Comparison of ENCODE assay signal across 8 mouse cellular contexts in the genomic region with DNA sequence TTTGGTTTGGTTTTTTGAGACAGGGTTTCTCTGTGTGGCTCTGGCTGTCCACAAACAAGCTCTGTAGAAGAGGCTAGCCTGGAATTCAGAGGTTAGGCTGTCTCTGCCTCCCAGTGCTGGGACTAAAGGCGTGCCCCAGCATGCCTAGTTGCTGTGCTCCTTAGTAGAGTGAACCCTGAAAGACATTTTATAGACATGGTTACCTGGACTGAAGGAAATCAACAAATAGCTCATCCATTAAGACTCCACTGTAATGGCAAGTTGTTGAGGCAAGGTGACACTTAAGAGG. TPM values are rescaled to one million over a fixed set of nuclear protein-coding genes. Genes with fewer than 3 reads are reported as not detected.
DNase-seq lines count a peak whose midpoint lies in the region; ATAC-seq and TF ChIP-seq lines count a peak whose summit lies in the region.

No protein-coding gene starts in this region.

- intact Hi-C loops in left cerebral cortex, postnatal 14 days (cut with DNase I) = no loop called here

- in situ Hi-C loops in ES-E14 (cut with MboI; ENCODE audit: low sequenced_read_pairs in 2 of 2, unreplicated experiment in 2 of 2) = no loop called here

- H3K9ac ChIP-seq in heart, embryonic 14.5 days (ENCODE audit: low read length) = peak overlapping the region; percentile 73
- peak overlapping the region; percentile 58 for H3K9ac ChIP-seq in ES-E14 (ENCODE audit: insufficient read depth, low read depth, low read length, poor library complexity, severe bottlenecking)
- peak overlapping the region; percentile 53 for H3K9ac ChIP-seq in limb, embryonic 13.5 days
- 0 out of 2 replicates have a peak overlapping the region, but pooled peaks have one; percentile 10 for H3K9ac ChIP-seq in stomach, embryonic 15.5 days

- peak overlapping the region; percentile 74 for H3K4me2 ChIP-seq in heart, embryonic 14.5 days (ENCODE audit: low read length)
- H3K4me2 ChIP-seq in limb, embryonic 13.5 days (replicated peaks) = peak overlapping the region; percentile 68
- H3K4me2 ChIP-seq in stomach, embryonic 15.5 days = peak overlapping the region; percentile 67

- H3K27ac ChIP-seq in heart, embryonic 14.5 days (replicated peaks in 1 of 2; ENCODE audit: control insufficient read depth in 1 of 2, insufficient read depth in 1 of 2, low read depth in 2 of 2, low read length in 2 of 2) = no peak overlapping the region
- no peak overlapping the region; the same call in 1 of the 2 replicates for H3K27ac ChIP-seq in ES-E14 (ENCODE audit: insufficient read depth, low read depth, low read length, poor library complexity, severe bottlenecking)
- no peak overlapping the region for H3K27ac ChIP-seq in limb, embryonic 13.5 days
- peak overlapping the region; percentile 84 for H3K27ac ChIP-seq in stomach, embryonic 15.5 days

- DNase-seq in heart, adult 11 months = no peak
- no peak for DNase-seq in ES-E14 (ENCODE audit: low read depth, low spot score)
- DNase-seq in fat pad, adult 2 months (ENCODE audit: extremely low read depth, low read depth, low spot score) = peak; percentile 30
- no peak for DNase-seq in left cerebral cortex, postnatal 14 days (ENCODE audit: low spot score in 2 of 2)
- no peak for DNase-seq in cerebellum, postnatal 4 days (ENCODE audit: low spot score in 2 of 2)

- no peak for ATAC-seq in heart, embryonic 14.5 days (ENCODE audit: insufficient number of reproducible peaks, insufficient read depth, low FRiP score, low read depth)
- ATAC-seq in limb, embryonic 13.5 days (ENCODE audit: low FRiP score, low read depth) = no peak
- ATAC-seq in stomach, embryonic 15.5 days (ENCODE audit: insufficient read depth, low FRiP score, low read depth) = no peak

- 28% methylated on average over 1 of the region's 1 CpGs for WGBS in heart, embryonic 14.5 days
- WGBS in limb, embryonic 13.5 days = 31% methylated on average over 1 of the region's 1 CpGs
- WGBS in stomach, embryonic 15.5 days = 29% methylated on average over 1 of the region's 1 CpGs

- H3K27me3 ChIP-seq in heart, embryonic 14.5 days (ENCODE audit: control insufficient read depth, insufficient read depth, low read length) = no peaks in the 10 kb centered on the region
- no peaks in the 10 kb centered on the region for H3K27me3 ChIP-seq in limb, embryonic 13.5 days
- H3K27me3 ChIP-seq in stomach, embryonic 15.5 days (replicated peaks) = no peaks in the 10 kb centered on the region

- H3K36me3 ChIP-seq in heart, embryonic 14.5 days (ENCODE audit: control insufficient read depth, insufficient read depth, low read length) = no peaks in the 10 kb centered on the region
- H3K36me3 ChIP-seq in ES-E14 (ENCODE audit: control insufficient read depth, insufficient read depth, low read length, poor library complexity, severe bottlenecking) = peaks cover 4% of the 10 kb centered on the region
- no peaks in the 10 kb centered on the region for H3K36me3 ChIP-seq in limb, embryonic 13.5 days
- no peaks in the 10 kb centered on the region for H3K36me3 ChIP-seq in stomach, embryonic 15.5 days

- peak overlapping the region; percentile 36 to 100; a peak in 3 of 4 replicates for H3K4me3 ChIP-seq in heart, embryonic 14.5 days (ENCODE audit: control insufficient read depth in 1 of 2, insufficient read depth in 1 of 2, low read depth in 1 of 2, low read length in 2 of 2)
- peak overlapping the region; percentile 60 to 81 for H3K4me3 ChIP-seq in ES-E14 (ENCODE audit: insufficient read depth in 1 of 2, low read depth in 1 of 2, low read length in 2 of 2, poor library complexity in 1 of 2, severe bottlenecking in 1 of 2)
- peak overlapping the region; percentile 99 for H3K4me3 ChIP-seq in limb, embryonic 13.5 days
- peak overlapping the region; percentile 94 for H3K4me3 ChIP-seq in stomach, embryonic 15.5 days (replicated peaks)

- peaks cover 0 to 20% of the 10 kb centered on the region in 2 experiments; a peak in 3 of 4 replicates for H3K4me1 ChIP-seq in heart, embryonic 14.5 days (ENCODE audit: control insufficient read depth in 2 of 2, insufficient read depth in 2 of 2, low read length in 2 of 2)
- peaks cover 8% of the 10 kb centered on the region in 2 experiments for H3K4me1 ChIP-seq in ES-E14 (ENCODE audit: control insufficient read depth in 2 of 2, insufficient read depth in 2 of 2, low read length in 2 of 2, poor library complexity in 1 of 2)
- peaks cover 24% of the 10 kb centered on the region for H3K4me1 ChIP-seq in limb, embryonic 13.5 days
- 0 out of 2 replicates have a peak, but pooled peaks cover 11% of the 10 kb centered on the region for H3K4me1 ChIP-seq in stomach, embryonic 15.5 days

- no peaks in the 10 kb centered on the region for H3K9me3 ChIP-seq in heart, embryonic 14.5 days (ENCODE audit: control insufficient read depth, low read length)
- no peaks in the 10 kb centered on the region for H3K9me3 ChIP-seq in ES-E14 (ENCODE audit: control insufficient read depth, insufficient read depth, low read depth, low read length)
- no peaks in the 10 kb centered on the region for H3K9me3 ChIP-seq in limb, embryonic 13.5 days
- H3K9me3 ChIP-seq in stomach, embryonic 15.5 days = no peaks in the 10 kb centered on the region

TF ChIP-seq in ES-E14, 5 proteins besides CTCF, POLR2A, EP300 and RAD21:
- no peak for TF ChIP-seq ZNF384 (IDR thresholded peaks at IDR 0.05; ENCODE audit: low read depth, low read length)
- no peak for TF ChIP-seq CHD2 (IDR thresholded peaks at IDR 0.05; ENCODE audit: low read depth, low read length)
- no peak for TF ChIP-seq ZC3H11A (IDR thresholded peaks at IDR 0.05; ENCODE audit: borderline replicate concordance, low read depth, low read length)
- TF ChIP-seq MAFK (IDR thresholded peaks at IDR 0.05; ENCODE audit: insufficient read depth, low read depth, low read length) = no peak
- TF ChIP-seq HCFC1 (IDR thresholded peaks at IDR 0.05; ENCODE audit: borderline replicate concordance, insufficient read depth, low read length) = no peak

RNA-seq across cellular contexts. Expression of a gene that starts 0.8 kb away (rescaled TPM):
- polyA plus RNA-seq in heart, embryonic 14.5 days (2014; fragmentation: Nextera tagmentation; extraction: Ambion mirVana) = 44.9 and 47.2 TPM in 2 replicates
- total RNA-seq in ES-E14 (2012; rRNA removed) = 130 and 164 TPM in 2 replicates
- polyA plus RNA-seq in limb, embryonic 13.5 days (2015; fragmentation: Nextera tagmentation; extraction: Ambion mirVana) = 173 and 176 TPM in 2 replicates
- polyA plus RNA-seq in stomach, embryonic 15.5 days (2015; fragmentation: Nextera tagmentation; extraction: Ambion mirVana) = 140 and 144 TPM in 2 replicates
- 10 to 100 TPM; 82.5 to 82.7 TPM for total RNA-seq in left cerebral cortex, postnatal 14 days (2021)

Comparison
In these comparisons a context has a peak if more than half of its experiments do, and no peak if none do; other contexts are left out.
1. H3K9ac ChIP-seq: peak in every context shown above with its lines; median percentile 73 in heart, embryonic 14.5 days; 58 in ES-E14; 53 in limb, embryonic 13.5 days; 10 in stomach, embryonic 15.5 days.